Mouse (Mus musculus) lung, postnatal 36 days (tissue): ENCODE results near the gene Zkscan2.

Source experiments
- DNase-seq: peaks from one replicate; pipeline ENCODE4 v3.0.0; 2022; ENCODE audit warnings: mixed read lengths

The Zkscan2 gene

DNA sequence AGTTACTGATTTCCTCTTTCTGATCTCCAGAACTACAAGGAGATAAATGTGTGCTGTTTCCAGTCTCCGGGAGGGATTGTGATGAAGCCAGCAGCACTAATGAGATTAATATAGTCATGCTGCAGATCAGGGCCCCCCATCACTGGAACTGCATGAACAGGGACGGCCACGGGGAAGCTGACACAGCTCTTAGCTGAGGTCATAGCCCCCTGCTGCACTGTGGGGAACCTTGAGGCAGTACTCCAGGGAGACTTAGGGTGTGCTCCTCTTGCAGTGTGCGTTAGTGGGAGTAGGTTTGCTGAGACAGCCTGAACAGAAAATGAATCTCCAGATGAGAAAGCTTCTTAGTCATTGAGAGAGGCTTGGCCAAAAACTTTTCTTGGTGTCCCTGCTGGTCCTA is 69.0 kb downstream of the Zkscan2 start:
- DNase-seq, result no peak

DNA sequence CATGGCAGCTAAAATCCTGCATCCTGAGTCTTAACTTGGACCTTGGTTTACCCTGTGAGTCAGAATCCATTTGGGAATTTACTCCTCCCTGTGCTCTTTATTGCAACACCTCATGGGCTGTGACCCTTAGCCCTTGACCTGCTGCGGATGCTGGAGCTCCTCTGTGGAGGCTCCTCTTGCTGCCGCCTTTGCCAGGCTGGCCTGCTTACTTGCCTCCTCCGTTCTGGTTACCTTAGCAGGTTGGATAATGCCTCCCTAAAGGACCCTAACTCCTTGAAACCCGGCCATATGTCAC is 69.9 kb downstream of the Zkscan2 start:
- DNase-seq, result no peak

DNA sequence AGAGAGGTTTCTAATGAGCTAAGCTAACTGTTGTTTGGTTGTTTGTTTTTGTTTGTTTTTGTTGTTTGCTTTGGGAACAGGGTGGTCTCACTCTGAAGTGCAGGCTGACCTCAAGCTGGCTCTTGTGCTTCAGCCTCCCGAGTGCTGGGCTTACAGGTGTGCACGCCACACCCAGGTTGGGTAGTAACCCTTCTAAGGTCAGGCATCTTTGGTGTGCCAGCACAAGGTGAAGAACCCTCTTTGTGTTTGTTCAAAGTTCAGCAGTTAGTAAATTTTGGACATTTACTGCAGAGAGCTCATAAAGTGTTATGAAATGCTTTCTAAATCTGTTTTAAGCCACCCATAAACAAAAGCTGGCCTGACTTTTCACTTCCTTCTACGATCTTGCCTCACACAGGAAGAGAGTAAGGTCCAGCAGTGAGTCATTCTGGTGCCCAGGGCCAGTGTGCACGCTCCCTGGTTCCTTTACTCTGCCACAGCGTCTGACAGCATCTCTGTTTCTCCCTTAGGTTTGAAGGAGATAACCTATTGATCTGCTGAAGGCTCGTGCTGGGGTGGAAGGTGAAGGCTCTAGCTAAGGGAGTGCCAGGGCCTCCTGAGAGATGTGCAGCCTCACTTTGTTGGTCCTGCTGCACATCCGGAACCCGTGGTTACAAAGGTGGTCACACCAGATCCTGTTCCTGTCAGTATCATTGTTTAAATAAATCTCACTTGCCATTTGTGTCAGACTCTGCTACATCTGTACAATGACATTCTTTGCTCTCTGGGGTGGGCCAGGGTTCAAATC is 70.4 kb downstream of the Zkscan2 start:
- peak; percentile 54 for DNase-seq
